Mouse (Mus musculus) heart, embryonic 12.5 days (tissue): ENCODE measurements around the gene Peli2. TPM values are rescaled to one million over a fixed set of nuclear protein-coding genes. Genes with fewer than 3 reads are reported as not detected.

Source experiments
- ATAC-seq: fragments of 200-750 bp; cut with Nextera tagmentation; 2 replicates; pipeline ENCODE4 v1.8.0; 2017; ENCODE audit warnings: moderate TSS enrichment, moderate library complexity; ENCODE audit not compliant: insufficient number of reproducible peaks, low FRiP score
- H3K27ac ChIP-seq: fragments of 300-500 bp; sonication (generic); 2 replicates; pipeline ENCODE4 v1.5.1; 2016; ENCODE audit warnings: mild to moderate bottlenecking, moderate library complexity; ENCODE audit not compliant: poor library complexity, severe bottlenecking
- H3K27me3 ChIP-seq: fragments of 300-500 bp; sonication (generic); replicated peaks from 2 replicates; pipeline ENCODE4 v1.6.1; 2016; ENCODE audit warnings: mild to moderate bottlenecking, moderate library complexity
- H3K36me3 ChIP-seq: fragments of 300-500 bp; sonication (generic); 2 replicates; pipeline ENCODE4 v1.6.1; 2016; ENCODE audit warnings: mild to moderate bottlenecking, moderate library complexity
- H3K4me1 ChIP-seq: fragments of 300-500 bp; sonication (generic); replicated peaks from 2 replicates; pipeline ENCODE4 v1.6.1; 2016; ENCODE audit warnings: mild to moderate bottlenecking
- H3K4me2 ChIP-seq: fragments of 300-500 bp; sonication (generic); 2 replicates; pipeline ENCODE4 v1.6.1; 2016; ENCODE audit warnings: mild to moderate bottlenecking, moderate library complexity
- H3K4me3 ChIP-seq: fragments of 300-500 bp; sonication (generic); 2 replicates; pipeline ENCODE4 v1.5.1; 2016; ENCODE audit warnings: mild to moderate bottlenecking
- H3K9ac ChIP-seq: fragments of 300-500 bp; sonication (generic); 2 replicates; pipeline ENCODE4 v1.6.1; 2016; ENCODE audit warnings: mild to moderate bottlenecking, moderate library complexity
- H3K9me3 ChIP-seq: fragments of 300-500 bp; sonication (generic); replicated peaks from 2 replicates; pipeline ENCODE4 v1.6.1; 2016; ENCODE audit warnings: mild to moderate bottlenecking, moderate library complexity
- whole genome bisulfite sequencing: fragments of 180-500 bp; shearing (Covaris S2); methylation state at CpG from one replicate; pipeline ENCODE4 v1.1.7; 2016; 5-methylcytosine and 5-hydroxymethylcytosine counted together
- polyA plus RNA-seq: library from polyadenylated mRNA; unstranded; fragments of >200 nt; fragmentation: Nextera tagmentation; extraction: Ambion mirVana; gene quantifications from 2 replicates; pipeline ENCODE4 v1.2.1, GENCODE M21; 2016

Gene Peli2
- polyA plus RNA-seq, 1 experiment from 2014 or later, result 4.3 TPM

DNA sequence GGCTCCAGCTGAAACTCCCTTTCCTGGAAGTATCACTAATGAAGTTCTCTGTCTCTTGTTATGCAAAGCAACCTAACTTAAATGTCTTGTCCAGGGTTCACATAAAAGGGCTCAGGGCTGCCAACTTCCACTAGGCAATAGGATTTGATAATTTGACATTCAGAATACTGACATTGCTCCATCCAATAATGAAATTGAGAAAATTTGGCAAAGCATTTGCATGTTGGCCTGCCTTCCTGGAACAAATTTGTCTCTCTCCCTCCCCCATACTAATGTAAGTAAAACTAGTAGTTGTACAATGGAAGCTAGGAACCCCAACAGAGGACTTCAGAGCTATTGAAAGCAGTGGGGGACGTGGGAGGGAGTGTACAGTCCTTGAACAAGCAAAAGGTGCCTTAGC, 21.3 kb upstream of the Peli2 start:
- H3K9ac ChIP-seq, result no peak overlapping the region
- WGBS, result 69% methylated on average over 1 of the region's 1 CpGs
- H3K36me3 ChIP-seq, result no peaks in the 10 kb centered on the region
- no peak overlapping the region for H3K27ac ChIP-seq
- H3K4me1 ChIP-seq, result no peaks in the 10 kb centered on the region
- H3K4me2 ChIP-seq, result no peak overlapping the region
- ATAC-seq, result no peak
- no peaks in the 10 kb centered on the region for H3K27me3 ChIP-seq
- H3K9me3 ChIP-seq, result no peaks in the 10 kb centered on the region
- no peak overlapping the region for H3K4me3 ChIP-seq

GRCm38 (mm10) chr14:48106453-48106852, 14.2 kb upstream of the Peli2 start:
- ATAC-seq, result no peak
- 73% methylated on average over 7 of the region's 7 CpGs for WGBS
- Histone ChIP-seq H3K9ac (no peak overlapping the region), H3K4me1 (no peaks in the 10 kb centered on the region), H3K27ac (no peak overlapping the region), H3K4me2 (no peak overlapping the region), H3K4me3 (no peak overlapping the region), H3K36me3 (no peaks in the 10 kb centered on the region), H3K27me3 (no peaks in the 10 kb centered on the region), H3K9me3 (0 out of 2 replicates have a peak, but pooled peaks cover 3% of the 10 kb centered on the region)

- Histone ChIP-seq H3K9ac (no peak overlapping the region), H3K4me3 (no peak overlapping the region), H3K36me3 (no peaks in the 10 kb centered on the region), H3K4me1 (peaks cover 4% of the 10 kb centered on the region; the same call in 1 of the 2 replicates), H3K27me3 (peaks cover 17% of the 10 kb centered on the region), H3K4me2 (no peak overlapping the region), H3K9me3 (no peaks in the 10 kb centered on the region), H3K27ac (no peak overlapping the region)
- no peak for ATAC-seq
- WGBS, result 80% methylated on average over 5 of the region's 5 CpGs
These were observed 2.6 kb upstream of the Peli2 start for GRCm38 (mm10) chr14:48117986-48118385.

GRCm38 (mm10) chr14:48119012-48119647, 1.5 kb upstream of the Peli2 start:
- Histone ChIP-seq H3K36me3 (no peaks in the 10 kb centered on the region), H3K9ac (no peak overlapping the region), H3K27me3 (peaks cover 25% of the 10 kb centered on the region), H3K4me2 (peak overlapping the region; percentile 40), H3K9me3 (no peaks in the 10 kb centered on the region), H3K4me3 (no peak overlapping the region), H3K4me1 (peaks cover 4% of the 10 kb centered on the region; the same call in 1 of the 2 replicates), H3K27ac (no peak overlapping the region)
- ATAC-seq, result no peak
- WGBS, result 18% methylated on average over 9 of the region's 9 CpGs

- 18% methylated on average over 17 of the region's 17 CpGs for WGBS
- Histone ChIP-seq H3K27ac (no peak overlapping the region), H3K4me3 (peak overlapping the region; percentile 23; the same call in 1 of the 2 replicates), H3K9me3 (no peaks in the 10 kb centered on the region), H3K4me2 (peak overlapping the region; percentile 67), H3K4me1 (peaks cover 4% of the 10 kb centered on the region; the same call in 1 of the 2 replicates), H3K27me3 (peaks cover 31% of the 10 kb centered on the region), H3K9ac (peak overlapping the region; percentile 51; the same call in 1 of the 2 replicates), H3K36me3 (no peaks in the 10 kb centered on the region)
- no peak for ATAC-seq
These were observed 864 bp upstream of the Peli2 start for GRCm38 (mm10) chr14:48119648-48120270.

DNA sequence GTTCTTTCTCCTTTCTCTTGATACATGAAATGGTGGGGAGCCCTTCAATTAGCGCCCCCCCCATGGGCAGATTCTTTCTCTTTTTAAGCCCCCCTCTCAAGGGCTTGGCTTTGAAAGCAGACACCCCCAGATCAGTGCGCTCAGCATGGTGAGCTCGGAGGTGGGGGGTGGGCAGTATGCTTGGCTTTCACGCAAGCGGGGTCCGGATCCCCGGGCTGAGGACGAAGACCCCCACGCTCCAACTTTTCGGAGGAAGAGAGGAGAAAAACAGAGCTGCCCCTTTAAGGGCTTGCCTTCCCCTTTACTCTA, 226 bp upstream of the Peli2 start:
- Histone ChIP-seq H3K4me3 (peak overlapping the region; percentile 66), H3K27me3 (peaks cover 38% of the 10 kb centered on the region), H3K27ac (no peak overlapping the region), H3K36me3 (no peaks in the 10 kb centered on the region), H3K4me2 (peak overlapping the region; percentile 91), H3K4me1 (peaks cover 4% of the 10 kb centered on the region; the same call in 1 of the 2 replicates), H3K9me3 (no peaks in the 10 kb centered on the region), H3K9ac (peak overlapping the region; percentile 76)
- ATAC-seq, result no peak
- 0% methylated on average over 10 of the region's 10 CpGs for WGBS

DNA sequence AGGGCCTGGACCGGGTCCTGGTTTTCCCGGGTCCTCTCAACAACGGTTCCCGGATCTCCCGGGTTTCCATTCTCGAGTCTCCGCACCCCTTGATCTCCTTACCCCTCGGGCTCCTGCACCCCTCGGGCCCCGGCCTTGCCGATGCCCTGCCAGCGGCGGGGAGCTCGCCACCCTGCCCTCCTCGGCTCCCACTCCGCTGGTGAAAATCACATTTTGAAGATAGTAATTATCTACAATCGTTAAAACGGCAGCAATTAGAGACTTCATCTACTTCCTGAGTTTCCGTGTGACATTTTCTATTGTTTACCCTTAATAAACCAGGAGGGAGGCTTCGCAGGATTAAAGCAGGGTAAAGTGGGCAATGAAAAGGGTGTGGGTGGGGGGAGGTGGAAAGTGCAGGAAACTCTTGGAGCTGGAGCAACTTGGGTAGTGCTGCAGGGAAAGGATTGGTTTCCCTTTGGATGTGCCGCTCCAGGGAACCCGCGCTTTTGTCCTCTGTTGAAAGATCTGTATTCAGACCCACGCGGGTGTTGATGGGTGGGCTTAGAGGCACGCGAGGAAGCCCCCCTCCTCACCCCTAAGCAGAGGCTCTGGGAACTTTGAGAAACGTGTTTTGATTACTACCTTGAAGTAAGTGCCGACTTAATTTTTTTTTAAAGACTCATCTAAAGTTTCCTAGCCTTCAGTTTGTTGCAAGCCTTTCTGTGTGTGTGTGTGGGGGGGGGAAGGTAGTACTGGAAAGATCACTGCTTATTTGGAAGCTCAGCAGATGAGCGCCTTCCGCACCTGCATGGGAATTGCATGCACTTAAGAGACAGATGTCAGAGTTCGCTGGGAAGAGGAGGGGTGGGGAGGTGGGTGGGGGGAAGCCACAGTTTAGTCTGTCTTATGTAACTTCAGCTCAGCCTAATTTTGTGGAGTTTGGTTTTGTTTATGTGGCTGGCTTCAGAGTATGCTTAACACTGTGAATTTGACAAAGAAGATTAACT, 1.2 kb downstream of the Peli2 start:
- no peak; the same call in none of the 2 replicates for ATAC-seq
- H3K36me3 ChIP-seq, result no peaks in the 10 kb centered on the region
- under 1% methylated on average over 32 of the region's 32 CpGs for WGBS

DNA sequence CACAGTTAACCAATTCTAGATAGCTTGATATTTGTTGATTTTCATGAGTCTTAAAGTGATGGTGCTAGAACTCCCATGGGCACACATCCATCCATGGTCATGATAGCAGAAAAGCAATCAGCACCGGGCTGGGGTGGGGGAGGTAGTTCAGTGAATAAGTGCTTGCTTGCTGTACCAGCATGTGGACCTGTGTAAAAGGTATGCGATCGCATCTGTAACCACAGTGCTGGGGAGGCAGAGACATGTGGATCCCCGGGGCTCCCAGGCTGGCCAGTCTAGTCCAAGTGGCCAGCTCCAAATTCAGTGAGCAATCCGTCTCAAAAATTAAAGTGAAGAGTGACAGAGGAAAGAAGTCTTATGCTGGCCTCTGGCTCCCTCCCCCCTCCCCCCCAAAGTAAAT, 3.4 kb downstream of the Peli2 start:
- Histone ChIP-seq H3K4me2 (no peak overlapping the region), H3K27ac (no peak overlapping the region), H3K4me1 (peaks cover 2% of the 10 kb centered on the region; the same call in 1 of the 2 replicates), H3K4me3 (no peak overlapping the region), H3K27me3 (peaks cover 46% of the 10 kb centered on the region), H3K36me3 (no peaks in the 10 kb centered on the region), H3K9me3 (no peaks in the 10 kb centered on the region), H3K9ac (no peak overlapping the region)
- ATAC-seq, result no peak
- WGBS, result 56% methylated on average over 5 of the region's 5 CpGs

More for the DNA sequence above, 1.2 kb downstream of the Peli2 start:
- H3K27me3 ChIP-seq, result peaks cover 34% of the 10 kb centered on the region
- H3K9ac ChIP-seq, result peak overlapping the region; percentile 76
- peak overlapping the region; percentile 35 for H3K27ac ChIP-seq
- H3K4me3 ChIP-seq, result peak overlapping the region; percentile 66
- no peaks in the 10 kb centered on the region for H3K9me3 ChIP-seq
- H3K4me2 ChIP-seq, result peak overlapping the region; percentile 91
- peaks cover 4% of the 10 kb centered on the region; the same call in 1 of the 2 replicates for H3K4me1 ChIP-seq

DNA sequence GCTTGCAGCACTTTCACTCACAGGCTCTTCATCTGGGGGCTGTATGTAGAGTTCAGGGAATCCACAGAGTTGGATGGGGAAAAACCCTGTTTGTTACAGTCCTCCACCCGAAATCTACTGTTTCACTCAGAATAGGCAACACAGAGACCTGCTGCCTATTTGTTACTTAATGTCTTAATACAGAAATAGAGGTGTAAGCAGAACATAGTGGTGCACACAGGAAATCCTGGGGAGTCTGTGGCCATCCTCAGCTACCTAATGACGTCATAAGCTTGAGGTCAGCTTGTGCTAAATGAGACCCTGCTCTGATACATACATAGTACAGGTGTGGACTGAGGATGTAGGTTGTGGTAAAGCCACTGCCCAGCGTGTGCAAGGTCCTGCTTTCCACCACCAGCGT, 4.2 kb downstream of the Peli2 start:
- no peaks in the 10 kb centered on the region for H3K36me3 ChIP-seq
- H3K4me2 ChIP-seq, result no peak overlapping the region
- ATAC-seq, result no peak
- H3K9me3 ChIP-seq, result no peaks in the 10 kb centered on the region
- no peak overlapping the region for H3K27ac ChIP-seq
- H3K4me1 ChIP-seq, result 0 out of 2 replicates have a peak, but pooled peaks cover 4% of the 10 kb centered on the region
- WGBS, result 66% methylated on average over 4 of the region's 4 CpGs
- no peak overlapping the region for H3K4me3 ChIP-seq
- H3K9ac ChIP-seq, result no peak overlapping the region
- H3K27me3 ChIP-seq, result peaks cover 46% of the 10 kb centered on the region

DNA sequence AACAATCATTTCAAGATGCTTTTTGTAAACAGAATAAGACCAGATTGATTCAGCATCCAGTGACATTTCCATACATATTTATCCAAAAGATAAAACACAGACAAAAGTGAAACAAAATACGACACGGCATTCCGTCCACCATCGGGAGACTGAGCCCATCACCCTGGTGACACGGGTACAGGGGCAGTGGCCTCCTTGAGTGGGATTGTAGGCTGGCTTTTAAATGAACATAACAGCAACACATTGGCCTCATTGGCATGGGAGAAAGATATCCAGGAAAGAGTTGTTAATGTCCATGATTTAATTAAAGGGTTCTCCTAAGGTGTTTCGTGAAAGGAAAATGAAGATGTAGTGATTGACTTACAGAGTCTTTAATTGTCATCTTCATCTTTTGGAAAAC, 5.3 kb downstream of the Peli2 start:
- Histone ChIP-seq H3K36me3 (no peaks in the 10 kb centered on the region), H3K4me1 (peaks cover 10% of the 10 kb centered on the region), H3K27ac (no peak overlapping the region), H3K4me2 (no peak overlapping the region), H3K9ac (no peak overlapping the region), H3K27me3 (peaks cover 53% of the 10 kb centered on the region), H3K9me3 (no peaks in the 10 kb centered on the region), H3K4me3 (no peak overlapping the region)
- no peak for ATAC-seq
- WGBS, result 87% methylated on average over 6 of the region's 6 CpGs

GRCm38 (mm10) chr14:48126931-48127330, 6.3 kb downstream of the Peli2 start:
- no peak for ATAC-seq
- no peaks in the 10 kb centered on the region for H3K9me3 ChIP-seq
- H3K27ac ChIP-seq, result no peak overlapping the region
- H3K27me3 ChIP-seq, result peaks cover 54% of the 10 kb centered on the region
- 67% methylated on average over 4 of the region's 4 CpGs for WGBS
- H3K36me3 ChIP-seq, result no peaks in the 10 kb centered on the region
- H3K4me1 ChIP-seq, result peaks cover 19% of the 10 kb centered on the region
- H3K9ac ChIP-seq, result no peak overlapping the region
- H3K4me2 ChIP-seq, result no peak overlapping the region
- no peak overlapping the region for H3K4me3 ChIP-seq
